Mouse (Mus musculus) heart, postnatal 0 days (tissue): ENCODE data around the gene Efcab14.

Experiments used
- CTCF ChIP-seq: IDR thresholded peaks from 2 replicates; pipeline ENCODE4 v1.5.1; 2016; ENCODE audit warnings: antibody characterized with exemption, control low read depth, low read depth
- EP300 ChIP-seq: IDR thresholded peaks from 2 replicates; pipeline ENCODE4 v1.6.1; 2016; ENCODE audit warnings: antibody characterized with exemption, low read depth

DNA sequence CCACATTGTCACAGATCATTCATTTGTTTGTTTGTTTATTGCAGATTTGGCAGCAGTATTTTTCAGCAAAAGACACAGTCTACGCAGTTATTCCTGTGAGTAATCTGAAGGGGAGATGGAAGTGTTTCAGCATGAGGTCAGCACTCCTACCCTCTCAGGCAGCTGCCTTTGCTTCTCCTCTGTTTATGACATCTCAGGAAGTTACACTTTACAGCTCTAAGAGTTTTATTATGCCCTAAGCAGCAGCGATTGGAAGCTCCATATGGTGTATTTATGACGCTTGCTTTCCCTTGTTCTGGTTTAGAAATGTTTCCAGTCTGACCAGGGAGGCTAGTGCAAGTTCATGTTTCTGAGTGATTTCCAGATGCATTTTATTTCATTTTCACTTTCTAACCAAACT, 57.8 kb downstream of the Efcab14 start:
- TF ChIP-seq CTCF (no peak), EP300 (no peak)
